Mouse (Mus musculus): ENCODE measurements at regions not wholly inside any gene's neighbourhood (a gene's known extent, or its start where the extent isn't known, plus 50 kb on each side); places are given as distances from the start of the nearest gene placed in this dataset.

DNA sequence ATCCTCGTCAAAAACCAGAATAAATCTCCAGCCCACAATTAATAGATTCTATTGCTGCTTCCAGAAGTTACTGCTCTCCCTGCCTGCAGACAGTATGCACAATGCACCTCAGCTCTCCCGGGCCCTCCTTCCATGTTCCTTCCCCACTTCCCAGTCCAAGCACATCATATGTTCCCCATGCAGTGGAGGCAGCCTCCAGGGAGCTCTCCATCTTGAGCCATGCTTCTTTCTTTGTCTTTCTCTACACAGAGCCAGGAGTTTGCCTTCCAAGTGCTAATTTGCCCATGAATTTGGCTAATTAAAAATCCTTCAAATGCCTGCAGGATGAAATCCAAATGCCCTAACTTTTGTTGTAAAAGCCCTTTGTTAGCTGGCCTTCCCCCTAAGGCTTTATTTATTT lies 166.9 kb downstream of the 1190002N15Rik start:
- TF ChIP-seq CTCF (IDR thresholded peaks at IDR 0.05; ENCODE audit: insufficient read depth, low read length) (no peak), POLR2A (IDR thresholded peaks at IDR 0.05; ENCODE audit: borderline replicate concordance, extremely low read depth, low read depth, low read length) (no peak)
